Mouse (Mus musculus): Measurements from ENCODE around the gene Prr15. TPM values are rescaled to one million over a fixed set of nuclear protein-coding genes. Genes with fewer than 3 reads are reported as not detected.

Prr15 gene
- polyA plus RNA-seq, 1 experiment from 2014 or later, result 26.2 TPM

GRCm38 (mm10) chr6:54366607-54367006, 41.0 kb downstream of the Prr15 start:
- Histone ChIP-seq H3K4me3 (ENCODE audit: control insufficient read depth in 1 of 2, insufficient read depth in 1 of 2, low read depth in 1 of 2, low read length in 2 of 2) (no peak overlapping the region), H3K27me3 (ENCODE audit: control insufficient read depth, insufficient read depth, low read length) (no peaks in the 10 kb centered on the region)
- WGBS, result 62% methylated on average over 5 of the region's 5 CpGs

DNA sequence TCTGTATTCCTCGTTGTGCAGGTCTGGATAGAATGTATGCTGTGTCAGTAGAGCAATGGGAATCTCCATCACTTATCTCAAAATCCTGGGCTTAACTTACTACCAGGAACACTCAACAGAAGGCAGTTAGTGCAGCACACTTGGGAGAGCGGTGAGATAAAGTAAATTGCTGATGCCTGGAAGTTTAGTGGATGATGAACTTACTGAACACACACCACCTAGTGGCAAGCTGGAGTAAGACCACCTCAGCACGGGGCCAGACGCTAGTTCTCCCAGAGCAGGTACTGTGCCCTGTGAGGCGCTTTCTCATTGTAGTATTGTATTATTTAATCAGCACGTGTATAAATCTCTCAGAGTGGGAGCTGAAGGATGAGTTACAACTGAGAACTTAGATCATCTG, 42.4 kb downstream of the Prr15 start:
- ATAC-seq (ENCODE audit: insufficient number of reproducible peaks, insufficient read depth, low FRiP score, low read depth), result no peak
- 6% methylated on average over 6 of the region's 6 CpGs for WGBS
- Histone ChIP-seq H3K36me3 (ENCODE audit: control insufficient read depth, insufficient read depth, low read length) (no peaks in the 10 kb centered on the region), H3K27me3 (ENCODE audit: control insufficient read depth, insufficient read depth, low read length) (no peaks in the 10 kb centered on the region), H3K4me2 (ENCODE audit: low read length) (no peak overlapping the region), H3K9me3 (ENCODE audit: control insufficient read depth, low read length) (no peaks in the 10 kb centered on the region), H3K27ac (replicated peaks in 1 of 2; ENCODE audit: control insufficient read depth in 1 of 2, insufficient read depth in 1 of 2, low read depth in 2 of 2, low read length in 2 of 2) (no peak overlapping the region), H3K9ac (ENCODE audit: low read length) (no peak overlapping the region), H3K4me3 (ENCODE audit: control insufficient read depth in 1 of 2, insufficient read depth in 1 of 2, low read depth in 1 of 2, low read length in 2 of 2) (no peak overlapping the region), H3K4me1 (ENCODE audit: control insufficient read depth in 2 of 2, insufficient read depth in 2 of 2, low read length in 2 of 2) (peaks cover 2 to 15% of the 10 kb centered on the region in 2 experiments; a peak in 2 of 4 replicates)

More at GRCm38 (mm10) chr6:54366607-54367006, 41.0 kb downstream of the Prr15 start:
- no peak overlapping the region for H3K9ac ChIP-seq (ENCODE audit: low read length)
- no peaks in the 10 kb centered on the region for H3K9me3 ChIP-seq (ENCODE audit: control insufficient read depth, low read length)
- no peaks in the 10 kb centered on the region for H3K36me3 ChIP-seq (ENCODE audit: control insufficient read depth, insufficient read depth, low read length)
- H3K4me2 ChIP-seq (ENCODE audit: low read length), result no peak overlapping the region
- H3K4me1 ChIP-seq (ENCODE audit: control insufficient read depth in 2 of 2, insufficient read depth in 2 of 2, low read length in 2 of 2), result peaks cover 2 to 4% of the 10 kb centered on the region in 2 experiments; a peak in 2 of 4 replicates
- ATAC-seq (ENCODE audit: insufficient number of reproducible peaks, insufficient read depth, low FRiP score, low read depth), result no peak
- H3K27ac ChIP-seq (replicated peaks in 1 of 2; ENCODE audit: control insufficient read depth in 1 of 2, insufficient read depth in 1 of 2, low read depth in 2 of 2, low read length in 2 of 2), result no peak overlapping the region

- Histone ChIP-seq H3K27ac (replicated peaks in 1 of 2; ENCODE audit: control insufficient read depth in 1 of 2, insufficient read depth in 1 of 2, low read depth in 2 of 2, low read length in 2 of 2) (no peak overlapping the region), H3K36me3 (ENCODE audit: control insufficient read depth, insufficient read depth, low read length) (no peaks in the 10 kb centered on the region), H3K27me3 (ENCODE audit: control insufficient read depth, insufficient read depth, low read length) (no peaks in the 10 kb centered on the region), H3K4me1 (ENCODE audit: control insufficient read depth in 2 of 2, insufficient read depth in 2 of 2, low read length in 2 of 2) (peaks cover 2 to 15% of the 10 kb centered on the region in 2 experiments; a peak in 2 of 4 replicates), H3K9ac (ENCODE audit: low read length) (no peak overlapping the region), H3K4me2 (ENCODE audit: low read length) (no peak overlapping the region), H3K9me3 (ENCODE audit: control insufficient read depth, low read length) (no peaks in the 10 kb centered on the region), H3K4me3 (ENCODE audit: control insufficient read depth in 1 of 2, insufficient read depth in 1 of 2, low read depth in 1 of 2, low read length in 2 of 2) (no peak overlapping the region)
- ATAC-seq (ENCODE audit: insufficient number of reproducible peaks, insufficient read depth, low FRiP score, low read depth), result no peak
- whole genome bisulfite sequencing, result 60% methylated on average over 6 of the region's 6 CpGs
Observed at GRCm38 (mm10) chr6:54369913-54370542, 44.4 kb downstream of the Prr15 start.

- WGBS, result 45% methylated on average over 3 of the region's 3 CpGs
- no peaks in the 10 kb centered on the region for H3K27me3 ChIP-seq (ENCODE audit: control insufficient read depth, insufficient read depth, low read length)
Observed at GRCm38 (mm10) chr6:54371874-54372273, 46.2 kb downstream of the Prr15 start.

GRCm38 (mm10) chr6:54379356-54379755, 53.7 kb downstream of the Prr15 start:
- no peak overlapping the region for H3K4me2 ChIP-seq (ENCODE audit: low read length)
- WGBS, result 63% methylated on average over 2 of the region's 2 CpGs
- H3K27me3 ChIP-seq (ENCODE audit: control insufficient read depth, insufficient read depth, low read length), result no peaks in the 10 kb centered on the region
- H3K36me3 ChIP-seq (ENCODE audit: control insufficient read depth, insufficient read depth, low read length), result no peaks in the 10 kb centered on the region
- no peaks in the 10 kb centered on the region for H3K4me1 ChIP-seq (ENCODE audit: control insufficient read depth in 2 of 2, insufficient read depth in 2 of 2, low read length in 2 of 2)
- no peak overlapping the region for H3K4me3 ChIP-seq (ENCODE audit: control insufficient read depth in 1 of 2, insufficient read depth in 1 of 2, low read depth in 1 of 2, low read length in 2 of 2)
- no peak for ATAC-seq (ENCODE audit: insufficient number of reproducible peaks, insufficient read depth, low FRiP score, low read depth)
- no peak overlapping the region for H3K9ac ChIP-seq (ENCODE audit: low read length)
- H3K27ac ChIP-seq (replicated peaks in 1 of 2; ENCODE audit: control insufficient read depth in 1 of 2, insufficient read depth in 1 of 2, low read depth in 2 of 2, low read length in 2 of 2), result no peak overlapping the region
- no peaks in the 10 kb centered on the region for H3K9me3 ChIP-seq (ENCODE audit: control insufficient read depth, low read length)

More at GRCm38 (mm10) chr6:54371874-54372273, 46.2 kb downstream of the Prr15 start:
- no peaks in the 10 kb centered on the region for H3K9me3 ChIP-seq (ENCODE audit: control insufficient read depth, low read length)
- H3K4me3 ChIP-seq (ENCODE audit: control insufficient read depth in 1 of 2, insufficient read depth in 1 of 2, low read depth in 1 of 2, low read length in 2 of 2), result no peak overlapping the region
- no peak overlapping the region for H3K4me2 ChIP-seq (ENCODE audit: low read length)
- H3K36me3 ChIP-seq (ENCODE audit: control insufficient read depth, insufficient read depth, low read length), result no peaks in the 10 kb centered on the region
- H3K27ac ChIP-seq (replicated peaks in 1 of 2; ENCODE audit: control insufficient read depth in 1 of 2, insufficient read depth in 1 of 2, low read depth in 2 of 2, low read length in 2 of 2), result peak overlapping the region; percentile 8 to 55; a peak in 1 of 4 replicates
- peaks cover 2 to 15% of the 10 kb centered on the region in 2 experiments; a peak in 2 of 4 replicates for H3K4me1 ChIP-seq (ENCODE audit: control insufficient read depth in 2 of 2, insufficient read depth in 2 of 2, low read length in 2 of 2)
- no peak overlapping the region for H3K9ac ChIP-seq (ENCODE audit: low read length)
- ATAC-seq (ENCODE audit: insufficient number of reproducible peaks, insufficient read depth, low FRiP score, low read depth), result no peak

Other genes starting within 250 kb of the Prr15 start
- gene Wipf3, start 103.8 kb downstream of the Prr15 start, polyA plus RNA-seq (2014; fragmentation: Nextera tagmentation; extraction: Ambion mirVana), result 6.5 and 6.9 TPM in 2 replicates
- gene Scrn1, start 240.7 kb downstream of the Prr15 start, polyA plus RNA-seq (2014; fragmentation: Nextera tagmentation; extraction: Ambion mirVana), result 7.5 and 11.1 TPM in 2 replicates

Measured in heart, embryonic 14.5 days (tissue).